Comparison of ENCODE assay signal across 16 mouse cellular contexts in genomic region chr2:12307311-12307710, GRCm38 (mm10). TPM values are rescaled to one million over a fixed set of nuclear protein-coding genes. Genes with fewer than 3 reads are reported as not detected.
DNase-seq lines count a peak whose midpoint lies in the region; ATAC-seq and TF ChIP-seq lines count a peak whose summit lies in the region.
"Had no signal": no experiment of that assay in that cellular context is flagged by ENCODE, and none has a peak within 500 bp of the region (broad histone marks: within the 10 kb centered on the region; RNA-seq: fewer than 3 reads in every experiment).

No protein-coding gene starts in this region.

- no peaks in the 10 kb centered on the region for H3K9me3 ChIP-seq in lung, embryonic 14.5 days (ENCODE audit: low read depth, low read length)
- no peaks in the 10 kb centered on the region for H3K9me3 ChIP-seq in limb, embryonic 13.5 days
- H3K9me3 ChIP-seq: embryonic facial prominence, embryonic 15.5 days; midbrain, embryonic 12.5 days had no signal

- H3K27ac ChIP-seq in lung, embryonic 14.5 days (ENCODE audit: low read depth) = no peak overlapping the region
- peak overlapping the region; percentile 77; the same call in 1 of the 2 replicates for H3K27ac ChIP-seq in limb, embryonic 13.5 days
- H3K27ac ChIP-seq: embryonic facial prominence, embryonic 15.5 days; heart, adult 2 months; hindbrain, embryonic 14.5 days; midbrain, embryonic 12.5 days had no signal

- H3K4me3 ChIP-seq in lung, embryonic 14.5 days (ENCODE audit: low read depth, low read length) = no peak overlapping the region
- H3K4me3 ChIP-seq in limb, embryonic 13.5 days = no peak overlapping the region
- H3K4me3 ChIP-seq: embryonic facial prominence, embryonic 15.5 days; heart, adult 2 months; midbrain, embryonic 12.5 days had no signal

- no peak for ATAC-seq in lung, embryonic 14.5 days (ENCODE audit: insufficient read depth)
- ATAC-seq in limb, embryonic 13.5 days (ENCODE audit: low FRiP score, low read depth) = peak; percentile 10; the same call in 1 of the 2 replicates
- ATAC-seq: forebrain, embryonic 14.5 days had no signal

- H3K27me3 ChIP-seq in lung, embryonic 14.5 days (ENCODE audit: insufficient read depth, low read length) = no peaks in the 10 kb centered on the region
- H3K27me3 ChIP-seq in limb, embryonic 13.5 days = no peaks in the 10 kb centered on the region
- H3K27me3 ChIP-seq: embryonic facial prominence, embryonic 15.5 days had no signal

- DNase-seq in adrenal gland, adult 2 months = peak; percentile 21
- DNase-seq in adrenal gland, postnatal 25 days = no peak
- DNase-seq in heart, postnatal 4 days = peak; percentile 31
- DNase-seq in heart, postnatal 14 days = no peak
- DNase-seq in lung, embryonic 14.5 days = peak; percentile 67
- DNase-seq in lung, postnatal 14 days = no peak
- no peak for DNase-seq in embryo, embryonic 11 days
- DNase-seq: cerebellum, postnatal 25 days; right cerebral cortex, postnatal 14 days; thymus, postnatal 14 days had no signal

- peaks cover 3% of the 10 kb centered on the region; the same call in 1 of the 2 replicates for H3K4me1 ChIP-seq in lung, embryonic 14.5 days (ENCODE audit: insufficient read depth)
- H3K4me1 ChIP-seq in limb, embryonic 13.5 days = peaks cover 30% of the 10 kb centered on the region
- H3K4me1 ChIP-seq: embryonic facial prominence, embryonic 15.5 days; midbrain, embryonic 12.5 days had no signal

- no peak overlapping the region for H3K9ac ChIP-seq in lung, embryonic 14.5 days
- no peak overlapping the region for H3K9ac ChIP-seq in limb, embryonic 13.5 days
- H3K9ac ChIP-seq: embryonic facial prominence, embryonic 15.5 days; hindbrain, embryonic 14.5 days; midbrain, embryonic 12.5 days had no signal

- intact Hi-C loops in heart, postnatal 14 days (cut with DNase I) = no loop called here

- no peak overlapping the region for H3K4me2 ChIP-seq in lung, embryonic 14.5 days
- no peak overlapping the region for H3K4me2 ChIP-seq in limb, embryonic 13.5 days (replicated peaks)
- H3K4me2 ChIP-seq: embryonic facial prominence, embryonic 15.5 days; hindbrain, embryonic 14.5 days; midbrain, embryonic 12.5 days had no signal

- H3K36me3 ChIP-seq in lung, embryonic 14.5 days (ENCODE audit: insufficient read depth) = no peaks in the 10 kb centered on the region
- no peaks in the 10 kb centered on the region for H3K36me3 ChIP-seq in limb, embryonic 13.5 days
- H3K36me3 ChIP-seq: embryonic facial prominence, embryonic 15.5 days; midbrain, embryonic 12.5 days had no signal

- TF ChIP-seq CTCF in lung, embryonic 14.5 days (IDR thresholded peaks at IDR 0.05; ENCODE audit: low read depth) = no peak

RNA-seq across cellular contexts. Expression of gene Itga8, which starts 5.6 kb away (rescaled TPM):
- total RNA-seq in adrenal gland, adult 2 months (2021) = 10 to 100 TPM; 16.8 to 18.3 TPM
- 9.8 and 10.9 TPM in 2 replicates for polyA plus RNA-seq in adrenal gland, adult 2 months (2012; rRNA removed)
- total RNA-seq in adrenal gland, postnatal 25 days (2021) = 13.0 and 20.0 TPM in 2 replicates
- 10 to 100 TPM; 11.8 to 12.1 TPM for total RNA-seq in heart, postnatal 4 days (2021)
- total RNA-seq in heart, postnatal 14 days (2021) = 1 to 10 TPM; 6.9 to 9.7 TPM
- 42.6 and 44.1 TPM in 2 replicates for polyA plus RNA-seq in lung, embryonic 14.5 days (2014; fragmentation: Nextera tagmentation; extraction: Ambion mirVana)
- 16.4 and 17.7 TPM in 2 replicates for polyA plus RNA-seq in limb, embryonic 13.5 days (2015; fragmentation: Nextera tagmentation; extraction: Ambion mirVana)

Comparison
In these comparisons a context has a peak if more than half of its experiments do, and no peak if none do; other contexts are left out.
1. DNase-seq: peak in adrenal gland, adult 2 months (single experiment), heart, postnatal 4 days (single experiment) and lung, embryonic 14.5 days (single experiment); none in adrenal gland, postnatal 25 days (single experiment), heart, postnatal 14 days (0 of 2), lung, postnatal 14 days (single experiment) and embryo, embryonic 11 days (single experiment).